33 mouse cellular contexts compared by ENCODE assay signal in genomic region chr1:133753325-133753724, GRCm38 (mm10). TPM values are rescaled to one million over a fixed set of nuclear protein-coding genes. Genes with fewer than 3 reads are reported as not detected.
DNase-seq lines count a peak whose midpoint lies in the region; ATAC-seq and TF ChIP-seq lines count a peak whose summit lies in the region.
"Had no signal": no experiment of that assay in that cellular context is flagged by ENCODE, and none has a peak within 500 bp of the region (broad histone marks: within the 10 kb centered on the region; RNA-seq: fewer than 3 reads in every experiment).

No protein-coding gene starts in this region.

- peak overlapping the region; percentile 75 for H3K9ac ChIP-seq in CH12.LX (ENCODE audit: insufficient read depth, low read depth)
- H3K9ac ChIP-seq in liver, embryonic 15.5 days = 0 out of 2 replicates have a peak overlapping the region, but pooled peaks have one; percentile 33
- H3K9ac ChIP-seq in forebrain, embryonic 15.5 days (replicated peaks) = no peak overlapping the region
- no peak overlapping the region for H3K9ac ChIP-seq in hindbrain, embryonic 14.5 days
- H3K9ac ChIP-seq: forebrain, postnatal 0 days; hindbrain, embryonic 12.5 days; limb, embryonic 12.5 days; midbrain, embryonic 12.5 days; stomach, embryonic 15.5 days had no signal

- ATAC-seq in liver, embryonic 15.5 days (ENCODE audit: insufficient read depth) = no peak
- no peak for ATAC-seq in forebrain, embryonic 15.5 days (replicated peaks)
- ATAC-seq in hindbrain, embryonic 14.5 days (ENCODE audit: low FRiP score) = no peak
- ATAC-seq: forebrain, postnatal 0 days; intestine, embryonic 16.5 days; lung, postnatal 0 days had no signal

- in situ Hi-C loops in CH12.LX (cut with MboI; ENCODE audit: low pct_ligation_motif_present, low pct_unique_long_range_greater_than_20kb, low sequenced_read_pairs) = no loop called here

- WGBS in heart, embryonic 10.5 days = 84% methylated on average over 8 of the region's 8 CpGs
- WGBS in liver, embryonic 15.5 days (ENCODE audit: insufficient replicate concordance) = 70% methylated on average over 8 of the region's 8 CpGs
- 80% methylated on average over 8 of the region's 8 CpGs for WGBS in forebrain, embryonic 15.5 days
- WGBS in hindbrain, embryonic 14.5 days = 83% methylated on average over 8 of the region's 8 CpGs

- H3K4me2 ChIP-seq in CH12.LX (ENCODE audit: insufficient read depth, low read depth, poor library complexity, severe bottlenecking) = peak overlapping the region; percentile 98
- H3K4me2 ChIP-seq in liver, embryonic 15.5 days = peak overlapping the region; percentile 71
- H3K4me2 ChIP-seq in forebrain, embryonic 15.5 days (replicated peaks) = no peak overlapping the region
- no peak overlapping the region for H3K4me2 ChIP-seq in hindbrain, embryonic 14.5 days (replicated peaks)
- H3K4me2 ChIP-seq: hindbrain, embryonic 12.5 days; limb, embryonic 12.5 days; midbrain, embryonic 12.5 days; stomach, embryonic 15.5 days had no signal

- no peak overlapping the region for H3K4me3 ChIP-seq in heart, embryonic 10.5 days
- H3K4me3 ChIP-seq in CH12.LX (replicated peaks in 1 of 3; ENCODE audit: low read depth in 2 of 3, low read length in 2 of 3, poor library complexity in 1 of 3) = peak overlapping the region; percentile 65 to 85 (median 75)
- 0 out of 2 replicates have a peak overlapping the region, but pooled peaks have one; percentile 36 for H3K4me3 ChIP-seq in liver, embryonic 15.5 days (replicated peaks)
- no peak overlapping the region for H3K4me3 ChIP-seq in forebrain, embryonic 15.5 days
- no peak overlapping the region for H3K4me3 ChIP-seq in hindbrain, embryonic 14.5 days (replicated peaks; ENCODE audit: low read length)
- H3K4me3 ChIP-seq: forebrain, embryonic 10.5 days; heart, adult 2 months; hindbrain, embryonic 12.5 days; limb, embryonic 12.5 days; megakaryocyte, embryonic 14.5 days; midbrain, embryonic 12.5 days; stomach, embryonic 15.5 days had no signal

- peak overlapping the region; percentile 56 for H3K27ac ChIP-seq in heart, embryonic 10.5 days
- no peak overlapping the region for H3K27ac ChIP-seq in CH12.LX (ENCODE audit: insufficient read depth, low read depth)
- peak overlapping the region; percentile 94 for H3K27ac ChIP-seq in liver, embryonic 15.5 days (replicated peaks)
- no peak overlapping the region for H3K27ac ChIP-seq in forebrain, embryonic 15.5 days (replicated peaks)
- H3K27ac ChIP-seq in hindbrain, embryonic 14.5 days = no peak overlapping the region
- H3K27ac ChIP-seq: forebrain, embryonic 10.5 days; heart, adult 2 months; hindbrain, embryonic 12.5 days; limb, embryonic 12.5 days; midbrain, embryonic 12.5 days had no signal

- H3K9me3 ChIP-seq in heart, embryonic 10.5 days = no peaks in the 10 kb centered on the region
- H3K9me3 ChIP-seq in CH12.LX (replicated peaks; ENCODE audit: low read length) = no peaks in the 10 kb centered on the region
- no peaks in the 10 kb centered on the region for H3K9me3 ChIP-seq in liver, embryonic 15.5 days (replicated peaks)
- no peaks in the 10 kb centered on the region for H3K9me3 ChIP-seq in forebrain, embryonic 15.5 days
- H3K9me3 ChIP-seq in hindbrain, embryonic 14.5 days (ENCODE audit: control insufficient read depth, low read length) = no peaks in the 10 kb centered on the region
- H3K9me3 ChIP-seq: forebrain, embryonic 10.5 days; hindbrain, embryonic 12.5 days; limb, embryonic 12.5 days; megakaryocyte, embryonic 14.5 days; midbrain, embryonic 12.5 days; stomach, embryonic 15.5 days had no signal

- no peak; the same call in 1 of the 2 replicates for TF ChIP-seq POLR2A in CH12.LX (IDR thresholded peaks at IDR 0.05; ENCODE audit: low read depth, low read length)

- no peak; the same call in none of the 2 replicates for TF ChIP-seq RAD21 in CH12.LX (IDR thresholded peaks at IDR 0.05; ENCODE audit: low read depth, low read length)

- dilution Hi-C loops in CH12.LX (cut with MboI; ENCODE audit: extremely low pct_ligation_motif_present, extremely low pct_unique_long_range_greater_than_20kb, low sequenced_read_pairs) = no loop called here

- peaks cover 13% of the 10 kb centered on the region for H3K79me2 ChIP-seq in CH12.LX (replicated peaks; ENCODE audit: control insufficient read depth, extremely low read depth, insufficient read depth, poor library complexity, severe bottlenecking)

- no peak for DNase-seq in heart, embryonic 10.5 days (ENCODE audit: low spot score)
- no peak for DNase-seq in heart, postnatal 25 days (ENCODE audit: low spot score)
- DNase-seq in CH12.LX (ENCODE audit: extremely low read depth) (peak; percentile 85), ZHBTc4 (ENCODE audit: low read depth, low spot score) (peak; percentile 56)
- no peak for DNase-seq in adrenal gland, adult (ENCODE audit: inconsistent age in 2 of 2, low spot score in 1 of 2)
- DNase-seq in hindbrain, embryonic 14.5 days (ENCODE audit: low spot score) = no peak
- DNase-seq: adrenal gland, adult 2 months; adrenal gland, postnatal 36 days; cerebellum, adult 11 months; cerebellum, adult 9-10 months; cerebellum, postnatal 36 days; forebrain, postnatal 0 days; heart, adult 2 months; heart, postnatal 36 days; kidney, adult 9 months; kidney, postnatal 10 days; layer of hippocampus, adult 9-11 months; lung, adult 18-20 months; lung, postnatal 4 days; retina, postnatal 1 day; right cerebral cortex, postnatal 25 days; thymus, adult 2 months; thymus, postnatal 36 days had no signal

- TF ChIP-seq EP300 in CH12.LX (IDR thresholded peaks at IDR 0.05; ENCODE audit: low read length) = no peak

- no peaks in the 10 kb centered on the region for H3K27me3 ChIP-seq in heart, embryonic 10.5 days (ENCODE audit: insufficient read depth, poor library complexity, severe bottlenecking)
- peaks cover 3% of the 10 kb centered on the region for H3K27me3 ChIP-seq in CH12.LX (replicated peaks)
- no peaks in the 10 kb centered on the region for H3K27me3 ChIP-seq in liver, embryonic 15.5 days
- H3K27me3 ChIP-seq in forebrain, embryonic 15.5 days = no peaks in the 10 kb centered on the region
- H3K27me3 ChIP-seq in hindbrain, embryonic 14.5 days (ENCODE audit: control insufficient read depth, insufficient read depth, low read length) = no peaks in the 10 kb centered on the region
- H3K27me3 ChIP-seq: hindbrain, embryonic 12.5 days; limb, embryonic 12.5 days; midbrain, embryonic 12.5 days; stomach, embryonic 15.5 days had no signal

- peaks cover 9% of the 10 kb centered on the region; the same call in 1 of the 2 replicates for H3K36me3 ChIP-seq in heart, embryonic 10.5 days
- H3K36me3 ChIP-seq in CH12.LX (replicated peaks in 1 of 2; ENCODE audit: control insufficient read depth in 1 of 2, insufficient read depth in 1 of 2, low read length in 1 of 2) = peaks cover 0 to 23% of the 10 kb centered on the region in 2 experiments
- peaks cover 72% of the 10 kb centered on the region for H3K36me3 ChIP-seq in liver, embryonic 15.5 days (replicated peaks)
- no peaks in the 10 kb centered on the region for H3K36me3 ChIP-seq in forebrain, embryonic 15.5 days
- no peaks in the 10 kb centered on the region for H3K36me3 ChIP-seq in hindbrain, embryonic 14.5 days (replicated peaks; ENCODE audit: control insufficient read depth, insufficient read depth)
- H3K36me3 ChIP-seq: forebrain, embryonic 10.5 days; hindbrain, embryonic 12.5 days; limb, embryonic 12.5 days; midbrain, embryonic 12.5 days; stomach, embryonic 15.5 days had no signal

- intact Hi-C loops in heart, postnatal 25 days (cut with DNase I) = no loop called here

- no peak for TF ChIP-seq CTCF in CH12.LX (conservative IDR thresholded peaks at IDR 0.05 in 1 of 2, IDR thresholded peaks at IDR 0.05 in 1 of 2; ENCODE audit: low read depth in 2 of 2, low read length in 2 of 2)

- H3K4me1 ChIP-seq in heart, embryonic 10.5 days = peaks cover 23% of the 10 kb centered on the region
- peaks cover 0 to 36% of the 10 kb centered on the region in 2 experiments; a peak in 2 of 4 replicates for H3K4me1 ChIP-seq in CH12.LX (ENCODE audit: control insufficient read depth in 1 of 2, insufficient read depth in 2 of 2)
- peaks cover 93% of the 10 kb centered on the region for H3K4me1 ChIP-seq in liver, embryonic 15.5 days (replicated peaks)
- H3K4me1 ChIP-seq in forebrain, embryonic 15.5 days = no peaks in the 10 kb centered on the region
- H3K4me1 ChIP-seq in hindbrain, embryonic 14.5 days (replicated peaks; ENCODE audit: control insufficient read depth, insufficient read depth, low read length) = no peaks in the 10 kb centered on the region

TF ChIP-seq in CH12.LX, 34 proteins besides CTCF, POLR2A, EP300 and RAD21 (continues in another document):
- TF ChIP-seq E2F4 (IDR thresholded peaks at IDR 0.05; ENCODE audit: insufficient replicate concordance, low read depth, low read length) (0 out of 2 replicates have a peak, but pooled peaks have one; percentile 62), ZNF384 (IDR thresholded peaks at IDR 0.05; ENCODE audit: low read depth, low read length) (no peak), USF1 (IDR thresholded peaks at IDR 0.05; ENCODE audit: low read depth, low read length) (no peak), KAT2A (IDR thresholded peaks at IDR 0.05; ENCODE audit: insufficient replicate concordance, low read length) (0 out of 2 replicates have a peak, but pooled peaks have one; percentile 41), TCF12 (IDR thresholded peaks at IDR 0.05; ENCODE audit: low read depth, low read length) (peak; percentile 69), MXI1 (IDR thresholded peaks at IDR 0.05; ENCODE audit: low read depth, low read length) (peak; percentile 75), CHD2 (IDR thresholded peaks at IDR 0.05; ENCODE audit: low read length) (no peak), MEF2A (IDR thresholded peaks at IDR 0.05; ENCODE audit: borderline replicate concordance, low read depth, low read length) (no peak; the same call in 1 of the 2 replicates), ZC3H11A (IDR thresholded peaks at IDR 0.05; ENCODE audit: low read depth, low read length) (no peak), MAFK (IDR thresholded peaks at IDR 0.05; ENCODE audit: insufficient replicate concordance, low read length) (no peak), ZKSCAN1 (IDR thresholded peaks at IDR 0.05; ENCODE audit: borderline replicate concordance, low read depth, low read length) (no peak), MAZ (IDR thresholded peaks at IDR 0.05; ENCODE audit: low read depth, low read length) (no peak), SIN3A (IDR thresholded peaks at IDR 0.05; ENCODE audit: low read length) (peak; percentile 68; the same call in 1 of the 2 replicates), TBP (conservative IDR thresholded peaks at IDR 0.05; ENCODE audit: low read depth, low read length) (peak; percentile 95)

RNA-seq across cellular contexts. Expression of gene Atp2b4, which starts 47.5 kb away (rescaled TPM):
- 15.2 and 26.4 TPM in 2 replicates for polyA plus RNA-seq in heart, embryonic 10.5 days (2016; fragmentation: Nextera tagmentation; extraction: Ambion mirVana)
- total RNA-seq in heart, postnatal 25 days (2021) = 10 to 100 TPM; 20.5 to 24.0 TPM
- total RNA-seq in CH12.LX (2012; rRNA removed) = 15.9 and 17.5 TPM in 2 replicates
- total RNA-seq in CH12.LX (2014; rRNA removed) = 5.8 and 6.9 TPM in 2 replicates
- polyA plus RNA-seq in CH12.LX (2012; ENCODE audit: insufficient read length, low read depth) = 16.2 and 18.4 TPM in 2 replicates
- 37.6 and 40.1 TPM in 2 replicates for polyA plus RNA-seq in liver, embryonic 15.5 days (2015; fragmentation: Nextera tagmentation; extraction: Ambion mirVana)
- 8.6 and 10.4 TPM in 2 replicates for polyA plus RNA-seq in forebrain, embryonic 15.5 days (2015; fragmentation: Nextera tagmentation; extraction: Ambion mirVana)
- polyA plus RNA-seq in hindbrain, embryonic 14.5 days (2014; fragmentation: Nextera tagmentation; extraction: Ambion mirVana) = 21.1 and 23.3 TPM in 2 replicates

Comparison
In these comparisons a context has a peak if more than half of its experiments do, and no peak if none do; other contexts are left out.
1. DNase-seq: peak in CH12.LX (single experiment) and ZHBTc4 (single experiment); none in heart, embryonic 10.5 days (single experiment), heart, postnatal 25 days (single experiment), adrenal gland, adult (0 of 2) and hindbrain, embryonic 14.5 days (single experiment).
2. H3K27ac ChIP-seq: peak in heart, embryonic 10.5 days (single experiment) and liver, embryonic 15.5 days (single experiment); none in CH12.LX (single experiment), forebrain, embryonic 15.5 days (single experiment) and hindbrain, embryonic 14.5 days (single experiment).
3. H3K4me3 ChIP-seq: peak in CH12.LX (3 of 3) and liver, embryonic 15.5 days (single experiment); none in heart, embryonic 10.5 days (single experiment), forebrain, embryonic 15.5 days (single experiment) and hindbrain, embryonic 14.5 days (single experiment).
4. H3K4me2 ChIP-seq: peak in CH12.LX (single experiment) and liver, embryonic 15.5 days (single experiment); none in forebrain, embryonic 15.5 days (single experiment) and hindbrain, embryonic 14.5 days (single experiment).
5. H3K9ac ChIP-seq: peak in CH12.LX (single experiment) and liver, embryonic 15.5 days (single experiment); none in forebrain, embryonic 15.5 days (single experiment) and hindbrain, embryonic 14.5 days (single experiment).